Mouse (Mus musculus) cerebellum, postnatal 36 days (tissue): Measurements from ENCODE around the gene Scyl1.
A peak's percentile ranks its signal among the peaks of the same experiment; 100 is the strongest.

ENCODE experiments used
- DNase-seq, 2 experiments: peaks; one replicate each; pipeline ENCODE4 v3.0.0; 2021 to 2022; ENCODE audit warnings: mixed read lengths in 2 of 2

Scyl1 gene

GRCm38 (mm10) chr19:5715793-5716688 lies 55.2 kb downstream of the Scyl1 start:
- DNase-seq, result peak; percentile 50 to 59

- DNase-seq, result no peak
Measured at GRCm38 (mm10) chr19:5713730-5714129, 57.5 kb downstream of the Scyl1 start.

- DNase-seq, result no peak
Measured at GRCm38 (mm10) chr19:5713255-5713654, 58.0 kb downstream of the Scyl1 start.

GRCm38 (mm10) chr19:5711907-5712460 lies 59.2 kb downstream of the Scyl1 start:
- no peak for DNase-seq

GRCm38 (mm10) chr19:5711218-5711617 lies 60.0 kb downstream of the Scyl1 start:
- peak; percentile 82 to 87 for DNase-seq

- DNase-seq, result no peak
Measured at GRCm38 (mm10) chr19:5710581-5710980, 60.6 kb downstream of the Scyl1 start.

GRCm38 (mm10) chr19:5710068-5710467 lies 61.2 kb downstream of the Scyl1 start:
- DNase-seq, result no peak
